Mouse (Mus musculus) megakaryocyte-erythroid progenitor cell, adult 5 weeks (primary cell): ENCODE data around the gene Polr3gl. TPM values are rescaled to one million over a fixed set of nuclear protein-coding genes. Genes with fewer than 3 reads are reported as not detected.

Experiments
- polyA plus RNA-seq: library from polyadenylated mRNA; stranded (reverse); fragments of >175 nt; gene quantifications from 2 replicates; pipeline ENCODE4 v1.2.3, GENCODE M21; 2012

Polr3gl gene
- 13.9 and 21.4 TPM in 2 replicates for polyA plus RNA-seq

GRCm38 (mm10) chr3:96593790-96594560 lies at the start of gene Polr3gl:
Gene Polr3gl, minus strand, starts transcription at chr3:96594181.

DNA sequence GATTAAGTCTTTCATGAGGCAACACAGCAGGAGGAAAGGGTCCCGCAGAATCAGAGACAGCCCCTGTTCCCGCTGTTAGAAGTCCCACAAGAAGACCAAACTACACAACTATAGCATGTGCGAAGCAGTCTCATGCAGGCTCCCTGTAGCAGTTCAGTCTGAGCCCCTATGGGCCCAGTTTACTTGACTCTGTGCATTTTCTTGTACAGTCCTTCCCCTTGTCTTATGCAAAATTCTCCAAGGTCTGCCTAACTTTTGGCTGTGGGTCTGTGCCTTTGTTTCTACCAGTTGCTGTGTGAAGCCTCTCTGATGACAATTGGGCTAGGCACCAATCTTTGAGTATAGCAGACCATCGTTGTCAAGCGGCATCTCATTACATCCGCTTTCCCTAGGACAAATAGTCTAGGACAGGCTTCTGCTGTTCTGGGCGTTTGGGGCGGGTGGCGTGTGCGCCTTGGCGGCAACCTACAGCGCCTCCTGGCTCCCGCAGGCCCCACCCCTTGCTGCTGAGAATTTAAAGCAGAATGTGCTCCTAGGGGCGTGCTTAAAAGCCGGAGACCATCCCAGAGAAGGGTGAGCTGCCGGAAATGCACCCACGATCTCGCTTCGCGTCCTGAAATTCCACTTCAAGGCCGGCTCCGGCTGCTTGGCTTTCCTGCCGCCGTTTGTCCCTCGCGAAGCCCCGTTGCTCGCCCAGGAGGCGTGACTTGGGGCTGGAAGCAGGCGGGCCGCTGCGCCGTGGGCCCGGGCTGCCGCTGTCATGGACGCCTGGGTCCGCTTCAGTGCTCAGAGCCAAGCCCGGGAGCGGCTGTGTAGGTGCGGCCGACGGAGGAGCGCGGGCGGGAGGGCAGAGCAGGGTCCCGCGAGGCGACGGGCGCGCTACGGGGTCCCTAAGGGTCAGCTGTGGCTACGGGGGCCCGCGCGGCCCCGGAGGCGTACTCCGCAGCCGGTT lies 41.2 kb upstream of the Polr3gl start, which contains the start of the genes Pex11b and Gm42957:
Gene Pex11b, plus strand, starts transcription at position 449 of the 952 bp plus-strand sequence.
Gene Gm42957, plus strand, starts transcription at position 547 of the 952 bp plus-strand sequence.

DNA sequence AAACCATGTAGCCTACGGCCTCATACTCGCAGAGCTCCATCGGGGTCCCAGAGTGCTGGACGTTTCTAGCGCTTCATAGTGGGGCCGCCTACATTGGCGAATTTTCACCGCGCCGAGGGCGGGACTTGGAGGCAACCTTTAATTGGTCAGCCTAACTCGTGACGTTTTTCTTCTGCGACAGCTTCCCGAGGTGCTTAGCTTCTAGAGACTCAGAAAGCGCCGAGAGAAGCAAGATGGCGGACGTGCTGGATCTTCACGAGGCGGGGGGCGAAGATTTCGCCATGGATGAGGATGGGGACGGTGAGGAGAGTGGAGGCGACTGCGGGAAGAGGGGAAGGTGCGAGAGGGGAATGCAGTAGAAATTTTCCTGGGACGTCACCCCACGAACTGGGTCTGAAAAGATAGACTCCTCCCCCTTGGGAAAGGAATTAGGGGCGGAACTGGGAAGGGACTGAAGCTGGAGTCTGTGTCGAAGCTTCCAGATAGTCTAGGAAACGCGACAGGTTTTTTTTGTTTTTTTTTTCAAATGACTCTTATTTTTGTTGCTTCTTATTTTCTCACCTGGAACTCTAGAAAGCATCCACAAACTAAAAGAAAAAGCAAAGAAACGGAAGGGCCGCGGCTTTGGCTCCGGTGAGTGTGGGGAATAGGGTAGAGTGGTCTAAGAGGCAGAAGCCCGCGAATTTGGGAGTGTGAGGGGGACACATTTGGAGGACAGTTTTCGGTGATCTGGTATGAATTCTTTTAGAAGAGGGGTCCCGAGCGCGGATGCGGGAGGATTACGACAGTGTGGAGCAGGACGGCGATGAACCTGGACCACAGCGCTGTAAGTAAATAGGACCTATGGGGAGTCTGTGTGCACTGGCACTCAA lies 36.0 kb upstream of the Polr3gl start, which contains the start of gene Rbm8a:
Gene Rbm8a, plus strand, starts transcription at position 205 of the 872 bp plus-strand sequence.

GRCm38 (mm10) chr3:96600639-96601250 lies 6.8 kb upstream of the Polr3gl start, which contains the start of gene Lix1l:
Gene Lix1l, plus strand, starts transcription at chr3:96601149.

GRCm38 (mm10) chr3:96596228-96596707 lies 2.3 kb upstream of the Polr3gl start, which contains the start of gene Ankrd34a:
Gene Ankrd34a, plus strand, starts transcription at chr3:96596636.

DNA sequence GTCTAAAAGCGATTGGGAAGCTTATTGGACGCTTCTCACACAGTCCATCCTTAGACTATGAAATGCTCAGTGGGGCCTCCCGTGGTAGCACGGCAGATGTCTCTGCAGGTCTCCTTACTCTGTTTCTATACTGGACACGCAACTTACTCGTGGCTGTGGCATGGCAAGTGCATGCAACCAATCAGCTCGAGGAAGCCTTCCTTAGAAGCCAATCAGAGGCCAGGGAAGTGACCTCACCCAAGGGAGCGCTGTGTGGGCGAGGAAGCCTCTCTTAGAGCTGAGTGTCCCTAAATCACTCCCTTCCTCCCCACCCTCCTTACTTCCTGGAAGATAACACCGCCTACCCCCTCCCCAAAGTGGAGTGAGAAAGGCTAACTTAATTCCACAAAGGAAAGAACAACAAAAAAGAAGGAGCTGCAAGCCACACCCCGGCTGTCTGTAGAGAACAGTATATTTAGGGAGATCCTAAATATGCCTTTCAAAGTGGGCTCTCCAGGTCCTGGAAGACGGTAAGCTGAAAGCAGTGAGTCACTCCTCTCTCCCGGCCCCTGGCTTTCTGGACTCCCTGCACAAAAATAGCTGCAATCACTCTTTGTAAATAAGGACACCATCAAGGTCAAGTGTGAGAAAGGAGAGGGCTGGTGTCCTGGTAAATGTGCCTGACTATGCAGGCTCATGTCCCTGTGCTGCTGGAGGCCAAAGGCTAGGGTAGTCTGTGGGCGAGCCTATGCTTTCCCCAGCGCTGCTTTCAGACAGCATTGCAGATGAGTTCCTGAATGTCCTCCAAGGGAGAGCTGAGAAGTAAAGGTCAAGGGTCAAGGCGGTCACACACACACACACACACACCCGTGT lies 17.1 kb downstream of the Polr3gl start, which contains the start of gene Gm16253:
Gene Gm16253, plus strand, starts transcription at position 295 of the 852 bp plus-strand sequence.

DNA sequence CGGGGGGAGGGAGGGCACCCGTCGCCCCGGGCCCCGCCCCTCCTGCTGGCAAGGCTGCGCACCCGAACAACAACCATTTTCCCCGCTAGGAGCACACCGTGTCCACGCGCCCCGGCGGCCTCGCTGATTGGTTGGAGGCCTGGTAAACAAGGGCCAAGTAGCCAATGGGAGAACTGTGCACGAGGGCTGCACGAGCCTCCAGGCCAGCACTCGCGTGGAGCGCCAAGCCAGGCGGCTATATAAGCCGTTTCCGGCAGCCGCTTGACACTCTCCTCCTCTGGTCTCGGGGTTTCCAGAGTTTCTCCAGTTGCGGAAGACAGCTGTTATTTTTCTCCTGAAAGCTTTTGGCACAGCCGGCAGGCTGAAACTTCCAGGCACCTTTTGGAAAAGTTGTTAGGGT lies 36.3 kb downstream of the Polr3gl start, which contains the start of gene Txnip:
Gene Txnip, plus strand, starts transcription at position 264 of the 400 bp plus-strand sequence.

Other genes starting within 250 kb of the Polr3gl start
- gene BC107364, start 141.9 kb downstream of the Polr3gl start, polyA plus RNA-seq: not detected in 2 replicates
- not detected in 2 replicates for gene Hfe2, start 69.0 kb downstream of the Polr3gl start, polyA plus RNA-seq
- gene Txnip, start 36.2 kb downstream of the Polr3gl start, polyA plus RNA-seq: 21.2 and 27.8 TPM in 2 replicates
- not detected in 2 replicates for gene Gm16253, start 17.2 kb downstream of the Polr3gl start, polyA plus RNA-seq
- 0.02 and 0.05 TPM in 2 replicates for gene Ankrd34a, start 2.5 kb upstream of the Polr3gl start, polyA plus RNA-seq
- 0.32 and 0.78 TPM in 2 replicates for gene Lix1l, start 7.0 kb upstream of the Polr3gl start, polyA plus RNA-seq
- gene Rbm8a, start 35.8 kb upstream of the Polr3gl start, polyA plus RNA-seq: 101 and 117 TPM in 2 replicates
- gene Pex11b, start 41.2 kb upstream of the Polr3gl start, polyA plus RNA-seq: 2.3 and 3.6 TPM in 2 replicates
- 0.07 and 0.15 TPM in 2 replicates for gene Gm42957, start 41.3 kb upstream of the Polr3gl start, polyA plus RNA-seq
- 0.28 and 0.50 TPM in 2 replicates for gene Itga10, start 51.4 kb upstream of the Polr3gl start, polyA plus RNA-seq
- gene Ankrd35, start 76.0 kb upstream of the Polr3gl start, polyA plus RNA-seq: 0.10 and 0.14 TPM in 2 replicates
- 22.1 and 22.6 TPM in 2 replicates for gene Pias3, start 102.2 kb upstream of the Polr3gl start, polyA plus RNA-seq
- 0.59 and 0.76 TPM in 2 replicates for gene Nudt17, start 114.4 kb upstream of the Polr3gl start, polyA plus RNA-seq
- 8.6 and 9.4 TPM in 2 replicates for gene Polr3c, start 133.4 kb upstream of the Polr3gl start, polyA plus RNA-seq
- gene Rnf115, start 133.5 kb upstream of the Polr3gl start, polyA plus RNA-seq: 22.9 and 25.3 TPM in 2 replicates
- 0.03 and 0.04 TPM in 2 replicates for gene Pdzk1, start 235.1 kb upstream of the Polr3gl start, polyA plus RNA-seq
- 0.99 and 1.0 TPM in 2 replicates for gene Cd160, start 235.2 kb upstream of the Polr3gl start, polyA plus RNA-seq